Mouse (Mus musculus) CD4-positive naive resting alpha-beta T cell, adult 57 days (primary cell): Measurements from ENCODE around the gene Pom121l2. TPM values are rescaled to one million over a fixed set of nuclear protein-coding genes. Genes with fewer than 3 reads are reported as not detected.

Source experiments
- total RNA-seq: library from RNA; stranded (reverse); gene quantifications from one replicate; pipeline ENCODE4 v1.2.4, GENCODE M21; 2023

The Pom121l2 gene
- total RNA-seq, result not detected

DNA sequence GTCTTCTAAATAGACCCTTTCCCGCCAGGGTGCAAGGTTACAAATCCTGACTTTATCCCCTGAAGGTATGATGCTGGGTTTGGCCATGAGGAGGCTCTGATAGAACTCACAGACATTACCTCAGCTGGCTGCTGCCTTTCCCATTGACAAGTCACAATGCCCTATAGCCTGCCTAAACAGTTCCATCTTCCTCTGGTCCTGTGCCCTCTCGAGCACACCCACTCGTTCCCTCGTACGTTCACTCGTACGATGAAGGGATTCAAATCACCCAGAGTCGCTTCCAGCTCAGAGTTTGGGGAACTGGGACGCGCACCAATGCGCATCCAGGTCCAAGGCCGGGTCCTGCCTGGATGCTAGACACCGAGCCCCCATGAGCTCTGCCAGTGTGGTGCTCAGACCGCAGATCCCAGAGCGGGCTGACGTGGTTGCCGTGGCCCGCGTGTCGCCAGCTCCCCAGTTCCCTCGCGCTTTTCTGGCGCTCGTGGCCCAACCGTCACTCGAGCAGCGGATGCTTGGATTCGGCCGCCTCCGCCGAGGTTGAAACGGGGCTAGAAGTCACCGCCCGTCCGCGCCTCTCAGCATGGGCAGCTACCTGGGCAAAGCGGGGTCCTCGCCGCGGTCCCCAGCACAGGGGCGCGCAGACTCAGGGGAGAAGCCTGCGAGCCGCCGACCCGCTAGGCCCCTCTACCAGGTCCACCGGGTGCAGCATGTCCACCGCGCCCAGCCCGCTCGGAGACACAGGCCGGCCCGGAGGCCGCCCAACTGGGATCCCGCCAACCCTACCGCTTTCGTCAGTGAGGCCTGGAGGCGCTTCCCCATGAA, at the start of gene Pom121l2:
Pom121l2 (plus strand) TSS at position 214 of the 822 bp plus-strand sequence.

DNA sequence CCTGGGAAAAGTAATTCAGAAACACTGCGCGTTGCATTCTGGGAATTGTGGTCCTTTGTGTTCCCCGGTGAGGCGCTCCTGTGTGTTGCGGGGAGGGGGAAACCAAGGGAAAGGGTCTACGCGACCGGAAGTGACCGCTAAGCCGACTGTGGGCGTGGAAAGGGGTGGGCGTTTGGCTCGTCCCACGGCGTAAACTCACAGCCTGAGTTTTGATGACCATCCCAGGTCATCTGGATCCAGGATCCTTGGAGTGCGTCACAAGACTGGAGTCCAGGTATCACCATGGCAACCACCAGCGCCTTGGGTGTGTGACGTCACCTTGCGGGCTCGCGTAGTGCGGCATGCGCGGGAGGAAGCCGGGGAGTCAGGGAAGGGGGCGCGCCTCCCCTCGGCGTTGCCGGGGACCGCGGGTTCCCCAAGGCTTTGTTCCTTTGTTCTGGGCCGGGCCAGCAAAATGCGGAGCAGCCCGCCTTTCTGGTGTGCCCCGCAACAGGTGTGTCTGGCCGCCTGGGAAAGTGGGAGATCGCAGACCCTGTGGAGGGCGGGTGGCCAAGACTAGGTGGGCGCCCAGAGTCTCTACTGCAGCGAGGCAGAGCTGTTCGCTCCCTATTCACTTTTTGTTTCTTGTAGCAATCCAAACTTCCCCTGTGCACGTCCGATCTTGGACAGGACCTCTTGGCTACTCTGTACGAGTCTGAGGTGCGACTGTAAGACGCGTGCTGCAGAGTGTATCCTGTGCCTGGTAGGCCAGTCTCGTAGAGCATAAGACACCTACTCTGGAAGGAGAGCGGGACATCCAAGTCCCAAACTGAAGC, 35.9 kb upstream of the Pom121l2 start, which contains the start of gene Zfp184:
Zfp184 (plus strand) TSS at position 169 of the 815 bp plus-strand sequence.

DNA sequence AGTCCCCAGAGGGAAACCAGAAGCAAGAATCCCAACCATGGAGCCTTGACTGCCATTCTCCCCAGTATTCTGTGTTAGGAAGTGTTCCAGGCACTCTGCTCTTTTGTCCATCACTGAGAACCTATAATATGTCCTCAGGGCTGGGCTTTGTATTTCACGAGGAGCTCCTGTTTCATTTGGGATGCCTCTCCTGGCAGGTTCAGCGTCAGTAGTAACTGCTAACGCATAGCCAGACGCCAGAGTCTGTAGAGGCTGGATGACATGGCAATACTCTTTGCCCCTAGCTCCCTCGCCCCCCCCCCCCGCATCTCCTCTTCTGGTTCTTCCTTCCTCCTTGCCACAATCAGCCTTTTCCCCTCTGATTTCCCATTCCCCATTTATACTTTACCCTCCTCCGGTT, 28.6 kb downstream of the Pom121l2 start, which contains the start of gene Prss16:
Prss16 (minus strand) TSS at position 101 of the 400 bp plus-strand sequence.

DNA sequence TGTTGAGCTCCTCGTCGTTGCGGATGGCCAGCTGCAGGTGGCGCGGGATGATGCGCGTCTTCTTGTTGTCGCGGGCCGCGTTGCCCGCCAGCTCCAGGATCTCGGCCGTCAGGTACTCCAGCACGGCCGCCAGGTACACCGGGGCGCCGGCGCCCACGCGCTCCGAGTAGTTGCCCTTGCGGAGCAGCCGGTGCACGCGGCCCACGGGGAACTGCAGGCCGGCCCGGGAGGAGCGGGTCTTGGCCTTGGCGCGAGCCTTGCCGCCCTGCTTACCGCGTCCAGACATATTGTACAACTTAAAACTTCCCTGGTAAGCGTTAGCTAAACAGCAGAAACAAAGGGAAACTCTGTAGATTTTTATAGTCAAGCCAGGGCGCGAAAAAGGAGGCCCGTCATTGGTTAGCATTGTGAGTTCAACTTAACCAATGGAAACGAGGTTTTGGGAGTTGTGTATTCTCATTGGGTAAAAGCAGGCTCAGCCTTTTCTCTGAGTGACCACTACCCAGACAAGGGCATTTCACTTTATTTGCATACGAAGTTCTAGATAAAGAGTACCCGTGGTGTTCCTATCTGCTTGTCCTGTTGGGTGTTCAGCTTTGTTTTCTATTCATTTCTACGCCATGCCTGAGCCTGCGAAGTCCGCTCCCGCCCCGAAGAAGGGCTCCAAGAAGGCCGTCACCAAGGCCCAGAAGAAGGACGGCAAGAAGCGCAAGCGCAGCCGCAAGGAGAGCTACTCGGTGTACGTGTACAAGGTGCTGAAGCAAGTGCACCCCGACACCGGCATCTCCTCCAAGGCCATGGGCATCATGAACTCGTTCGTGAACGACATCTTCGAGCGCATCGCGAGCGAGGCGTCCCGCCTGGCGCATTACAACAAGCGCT, 54.5 kb downstream of the Pom121l2 start, which contains the start of the genes Hist1h2ah and Hist1h2bk:
Hist1h2ah (minus strand) TSS at position 302 of the 882 bp plus-strand sequence.
Hist1h2bk (plus strand) TSS at position 604 of the 882 bp plus-strand sequence.

Other genes starting within 250 kb of the Pom121l2 start
- gene Hist1h4j, start 246.1 kb upstream of the Pom121l2 start, total RNA-seq, result 11.9 TPM
- 339 TPM for gene Hist1h4k, start 230.7 kb upstream of the Pom121l2 start, total RNA-seq
- 38.7 TPM for gene Hist1h2ak, start 227.4 kb upstream of the Pom121l2 start, total RNA-seq
- gene Hist1h2bn, start 227.1 kb upstream of the Pom121l2 start, total RNA-seq, result 75.5 TPM
- 9.5 TPM for gene Hist1h1b, start 200.6 kb upstream of the Pom121l2 start, total RNA-seq
- 110 TPM for gene Hist1h3i, start 197.8 kb upstream of the Pom121l2 start, total RNA-seq
- 5.2 TPM for gene Hist1h2an, start 194.0 kb upstream of the Pom121l2 start, total RNA-seq
- 22.1 TPM for gene Hist1h2bp, start 193.7 kb upstream of the Pom121l2 start, total RNA-seq
- 49.3 TPM for gene Hist1h2bq, start 171.0 kb upstream of the Pom121l2 start, total RNA-seq
- gene Hist1h2ao, start 170.7 kb upstream of the Pom121l2 start, total RNA-seq, result 110 TPM
- gene Hist1h4m, start 169.4 kb upstream of the Pom121l2 start, total RNA-seq, result 248 TPM
- gene Hist1h4n, start 149.0 kb upstream of the Pom121l2 start, total RNA-seq, result 35.4 TPM
- 30.3 TPM for gene Hist1h2ap, start 147.7 kb upstream of the Pom121l2 start, total RNA-seq
- gene Hist1h2br, start 147.5 kb upstream of the Pom121l2 start, total RNA-seq, result 48.4 TPM
- 0.71 TPM for gene Zfp184, start 36.1 kb upstream of the Pom121l2 start, total RNA-seq
- 0.65 TPM for gene Prss16, start 28.5 kb downstream of the Pom121l2 start, total RNA-seq
- 25.1 TPM for gene Hist1h2ah, start 54.4 kb downstream of the Pom121l2 start, total RNA-seq
- gene Hist1h2bk, start 54.7 kb downstream of the Pom121l2 start, total RNA-seq, result 16.7 TPM
- gene Hist1h4i, start 60.2 kb downstream of the Pom121l2 start, total RNA-seq, result 47.7 TPM
- gene Hist1h2ag, start 61.8 kb downstream of the Pom121l2 start, total RNA-seq, result not detected
- gene Hist1h2bj, start 62.0 kb downstream of the Pom121l2 start, total RNA-seq, result 18.5 TPM
- not detected for gene Vmn1r188, start 103.2 kb downstream of the Pom121l2 start, total RNA-seq
- gene Vmn1r189, start 124.6 kb downstream of the Pom121l2 start, total RNA-seq, result not detected
- gene Vmn1r191, start 202.8 kb downstream of the Pom121l2 start, total RNA-seq, result not detected
- not detected for gene Vmn1r192, start 209.9 kb downstream of the Pom121l2 start, total RNA-seq
- not detected for gene Vmn1r193, start 242.0 kb downstream of the Pom121l2 start, total RNA-seq